Mouse (Mus musculus) gastrocnemius, postnatal 36 days (tissue): Measurements from ENCODE around the gene Cxcl13. TPM values are rescaled to one million over a fixed set of nuclear protein-coding genes. Genes with fewer than 3 reads are reported as not detected.

Source experiments
- DNase-seq, 2 experiments: peaks; one replicate each; pipeline ENCODE4 v3.0.0; 2022
- intact Hi-C: fragments of 180-260 bp; cut with DNase I; formaldehyde crosslinking; loops from one replicate; pipeline ENCODE4 v1.15.1; 2025
- total RNA-seq, 2 experiments: library from RNA; stranded (reverse); gene quantifications; 2 replicates each; pipeline ENCODE4 v1.2.3; 2021

Gene Cxcl13
- total RNA-seq, 2 experiments from 2014 or later: 0.38 TPM; not detected in 1

- intact Hi-C loops: no loop called here
- no peak for DNase-seq
Observed at GRCm38 (mm10) chr5:95976299-95976698, 19.5 kb downstream of the Cxcl13 start.

- intact Hi-C loops: no loop called here
- DNase-seq: no peak
Observed at GRCm38 (mm10) chr5:95983797-95984486, 27.2 kb downstream of the Cxcl13 start.

DNA sequence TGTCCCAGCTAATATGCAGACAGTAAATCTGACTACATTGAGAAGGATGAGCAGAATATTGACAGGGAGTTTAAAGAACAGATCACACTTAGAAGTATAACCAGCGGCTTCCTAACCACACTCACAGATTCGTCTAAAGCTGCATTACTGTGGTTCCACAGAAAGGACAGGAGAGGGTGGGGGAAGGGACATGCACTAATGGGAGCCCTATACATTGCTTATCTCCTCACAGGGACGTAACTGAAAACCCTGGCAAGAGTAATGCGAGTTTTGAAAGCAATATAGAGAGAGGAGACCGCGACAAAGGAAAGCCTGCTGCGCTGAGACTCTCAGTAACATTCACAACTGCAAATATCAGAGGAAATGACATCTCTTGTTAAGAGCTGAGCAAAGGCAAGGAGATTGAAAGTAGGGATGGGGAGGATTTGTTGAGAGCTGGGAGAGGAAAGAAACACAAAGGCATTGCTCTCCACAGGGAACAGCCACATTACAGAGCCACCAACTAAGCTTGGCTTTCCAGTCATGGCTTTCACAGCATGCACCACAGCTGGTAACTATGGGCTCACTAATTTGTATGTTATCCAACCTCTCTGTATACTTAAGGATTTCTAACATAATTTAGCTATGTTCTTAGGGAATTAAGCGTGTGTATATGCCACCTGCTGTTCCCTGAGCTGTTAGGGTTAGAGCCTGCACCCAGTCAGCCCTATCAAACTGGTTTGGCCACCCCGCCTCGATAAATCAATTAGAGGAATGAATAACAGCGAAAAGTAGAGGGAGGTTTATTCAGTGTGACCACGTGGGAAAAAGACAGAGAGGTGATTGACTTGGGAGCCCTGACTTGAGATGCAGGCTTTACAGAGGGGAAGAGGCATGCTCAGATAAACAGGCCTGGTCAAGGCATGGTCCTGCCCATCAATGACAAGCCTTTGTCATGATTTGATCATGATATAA, 34.9 kb downstream of the Cxcl13 start:
- intact Hi-C loops: no loop called here
- no peak for DNase-seq

DNA sequence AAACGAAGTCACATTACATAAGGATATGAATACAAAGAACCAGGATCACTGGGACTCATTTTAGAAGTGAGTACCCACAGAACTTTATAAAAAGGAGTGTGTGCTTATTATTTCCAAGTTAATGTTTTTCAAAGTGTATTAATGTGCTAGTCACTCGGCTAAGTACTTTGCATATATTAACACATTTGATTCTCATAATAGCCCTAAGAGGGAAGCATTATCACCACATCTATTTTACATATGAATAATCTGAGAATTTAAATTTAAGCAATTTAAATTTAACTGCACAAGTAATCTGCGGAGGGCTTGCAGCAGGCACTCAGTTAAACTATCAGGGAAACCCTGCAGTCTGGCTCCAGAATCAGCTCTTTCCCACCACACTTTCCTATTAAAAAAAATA, 40.5 kb downstream of the Cxcl13 start:
- intact Hi-C loops: no loop called here

GRCm38 (mm10) chr5:96003348-96003747, 46.6 kb downstream of the Cxcl13 start:
- no peak for DNase-seq
- intact Hi-C loops: no loop called here

More for the DNA sequence above, 40.5 kb downstream of the Cxcl13 start:
- no peak for DNase-seq

- intact Hi-C loops: no loop called here
- no peak for DNase-seq
Observed at GRCm38 (mm10) chr5:96008274-96008842, 51.6 kb downstream of the Cxcl13 start.

- DNase-seq: no peak
- intact Hi-C loops: no loop called here
Observed at GRCm38 (mm10) chr5:96009076-96009475, 52.3 kb downstream of the Cxcl13 start.

Other genes with a start within 250 kb of the Cxcl13 start
- not detected for gene Gm7978, start 220.8 kb upstream of the Cxcl13 start, total RNA-seq
- not detected for gene Gm7982, start 214.9 kb upstream of the Cxcl13 start, total RNA-seq
- gene E330014E10Rik, start 181.0 kb upstream of the Cxcl13 start, total RNA-seq: not detected
- gene Cnot6l, start 207.2 kb downstream of the Cxcl13 start, total RNA-seq: 10 to 100 TPM; 25.9 to 33.5 TPM